Mouse (Mus musculus) CD4-positive, CD25-positive, alpha-beta regulatory T cell, adult 2 months (primary cell): ENCODE data around the gene Mob2.
A peak's percentile ranks its signal among the peaks of the same experiment; 100 is the strongest.

Experiments
- DNase-seq: peaks from one replicate; pipeline ENCODE4 v3.0.0-alpha.2; 2012; ENCODE audit warnings: low read depth, low spot score

The Mob2 gene

GRCm38 (mm10) chr7:142025926-142026325 lies 34.9 kb downstream of the Mob2 start:
- DNase-seq: no peak

- no peak for DNase-seq
Observed at GRCm38 (mm10) chr7:142025196-142025595, 35.7 kb downstream of the Mob2 start.

- no peak for DNase-seq
Observed at GRCm38 (mm10) chr7:142020827-142021226, 40.0 kb downstream of the Mob2 start.

GRCm38 (mm10) chr7:142019699-142020098 lies 41.2 kb downstream of the Mob2 start:
- DNase-seq: no peak

GRCm38 (mm10) chr7:142016562-142016961 lies 44.3 kb downstream of the Mob2 start:
- DNase-seq: peak; percentile 67

GRCm38 (mm10) chr7:142001597-142002340 lies 59.1 kb downstream of the Mob2 start:
- no peak for DNase-seq

DNA sequence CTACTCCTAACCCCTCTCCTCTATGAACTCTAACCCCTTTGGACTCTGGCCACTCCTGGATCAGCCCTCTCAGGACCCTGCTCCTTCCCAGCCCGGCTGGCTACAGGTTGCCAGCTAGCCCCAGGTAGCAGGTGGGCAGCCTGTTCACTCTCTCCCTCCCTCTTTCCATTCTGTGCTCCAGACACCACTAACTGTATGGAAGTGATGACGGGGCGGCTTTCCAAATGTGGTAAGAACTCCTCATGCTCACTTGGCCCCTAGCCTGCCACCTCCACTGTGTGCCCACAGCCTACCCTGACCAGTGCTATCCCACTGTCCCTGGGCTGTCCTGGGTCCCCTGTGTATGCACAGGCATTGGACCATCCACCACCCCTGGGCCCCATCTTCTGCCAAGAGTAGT lies 60.2 kb downstream of the Mob2 start:
- DNase-seq: no peak

- no peak for DNase-seq
Observed at GRCm38 (mm10) chr7:141994121-141994520, 66.7 kb downstream of the Mob2 start.

GRCm38 (mm10) chr7:141991183-141991582 lies 69.7 kb downstream of the Mob2 start:
- DNase-seq: no peak

- DNase-seq: no peak
Observed at GRCm38 (mm10) chr7:141988314-141988806, 72.5 kb downstream of the Mob2 start.

- no peak for DNase-seq
Observed at GRCm38 (mm10) chr7:141981237-141981636, 79.6 kb downstream of the Mob2 start.

DNA sequence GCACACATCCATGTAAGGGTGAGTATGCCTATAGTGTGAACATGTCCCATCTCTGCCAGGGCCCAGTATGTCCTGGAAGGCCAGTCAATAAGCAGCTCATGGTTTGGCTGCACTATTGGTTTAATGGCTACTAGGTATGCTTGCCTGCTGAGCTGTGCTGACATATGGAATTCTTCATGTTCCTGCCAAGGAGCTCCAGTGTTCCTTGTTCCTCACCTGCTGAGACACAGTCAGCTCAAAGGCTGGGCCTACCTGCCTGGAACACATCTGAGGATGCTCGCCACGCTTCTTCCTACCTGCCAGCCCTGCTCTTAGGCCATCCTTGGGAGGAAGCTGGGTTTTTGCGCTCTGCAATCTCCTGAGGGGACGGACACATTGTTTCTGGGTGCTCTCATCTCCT lies 81.6 kb downstream of the Mob2 start:
- DNase-seq: no peak

- DNase-seq: no peak
Observed at GRCm38 (mm10) chr7:141978003-141978402, 82.9 kb downstream of the Mob2 start.

- peak; percentile 22 for DNase-seq
Observed at GRCm38 (mm10) chr7:141972831-141973619, 87.8 kb downstream of the Mob2 start.

- DNase-seq: no peak
Observed at GRCm38 (mm10) chr7:141966281-141966680, 94.6 kb downstream of the Mob2 start.

GRCm38 (mm10) chr7:141962521-141962920 lies 98.3 kb downstream of the Mob2 start:
- no peak for DNase-seq

DNA sequence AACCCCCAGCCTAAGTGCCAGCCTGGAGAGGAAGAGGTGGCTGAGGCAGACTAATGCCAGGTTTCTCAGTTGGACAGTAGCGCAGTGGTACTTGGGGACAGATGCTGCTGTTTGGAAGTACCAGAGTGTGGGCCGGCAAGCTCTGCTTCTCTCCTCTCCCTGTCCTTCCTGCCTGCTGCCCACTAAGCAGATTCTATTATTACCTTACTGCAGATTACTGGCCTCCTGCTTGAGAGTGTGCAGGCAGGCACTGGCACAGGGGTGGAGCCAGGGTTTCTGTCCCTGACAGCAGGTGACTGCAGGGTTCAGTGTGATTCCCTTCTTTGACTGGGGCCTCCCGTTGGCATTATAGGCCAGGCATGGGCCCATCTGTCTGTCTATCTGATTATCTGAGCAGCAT lies 99.4 kb downstream of the Mob2 start:
- DNase-seq: no peak

- DNase-seq: no peak
Observed at GRCm38 (mm10) chr7:141960926-141961325, 99.9 kb downstream of the Mob2 start.

GRCm38 (mm10) chr7:141959133-141959532 lies 101.7 kb downstream of the Mob2 start:
- DNase-seq: no peak
